Mouse (Mus musculus) ES-Bruce4 (cell line): ENCODE results near the gene Pla1a. TPM values are rescaled to one million over a fixed set of nuclear protein-coding genes. Genes with fewer than 3 reads are reported as not detected.

Experiments
- H3K27ac ChIP-seq: 2 replicates; pipeline ENCODE4 v1.5.1; 2012; ENCODE audit warnings: low read length, inconsistent platforms; ENCODE audit not compliant: insufficient read depth
- H3K27me3 ChIP-seq: 2 replicates; pipeline ENCODE4 v1.6.1; 2012; ENCODE audit warnings: mild to moderate bottlenecking, low read length, inconsistent platforms; ENCODE audit not compliant: control insufficient read depth, poor library complexity, insufficient read depth, severe bottlenecking
- H3K36me3 ChIP-seq: 2 replicates; pipeline ENCODE4 v1.6.1; 2012; ENCODE audit warnings: inconsistent platforms, mild to moderate bottlenecking, low read length, moderate library complexity; ENCODE audit not compliant: control insufficient read depth, poor library complexity, insufficient read depth, severe bottlenecking
- H3K4me1 ChIP-seq: one replicate; pipeline ENCODE4 v1.8.1; 2011; ENCODE audit warnings: low read length; ENCODE audit not compliant: control insufficient read depth, insufficient read depth
- H3K4me3 ChIP-seq: 2 replicates; pipeline ENCODE4 v1.5.1; 2011; ENCODE audit warnings: low read depth, mild to moderate bottlenecking, low read length
- H3K9ac ChIP-seq: 2 replicates; pipeline ENCODE4 v1.6.1; 2012; ENCODE audit warnings: low read depth, mild to moderate bottlenecking, inconsistent platforms; ENCODE audit not compliant: poor library complexity, severe bottlenecking
- H3K9me3 ChIP-seq: replicated peaks from 2 replicates; pipeline ENCODE4 v1.6.1; 2012; ENCODE audit warnings: mild to moderate bottlenecking, low read length, inconsistent platforms; ENCODE audit not compliant: control insufficient read depth, poor library complexity, insufficient read depth, severe bottlenecking
- CTCF ChIP-seq: IDR thresholded peaks from one replicate; pipeline ENCODE4 v1.8.1; 2011; ENCODE audit warnings: low read depth, low read length
- EP300 ChIP-seq: IDR thresholded peaks from 2 replicates; pipeline ENCODE4 v1.6.1; 2011; ENCODE audit warnings: low read depth, low read length; ENCODE audit not compliant: insufficient read depth
- POLR2A ChIP-seq: IDR thresholded peaks from one replicate; pipeline ENCODE4 v1.8.1; 2011; ENCODE audit warnings: low read length; ENCODE audit not compliant: insufficient read depth
- polyA plus RNA-seq: library from polyadenylated mRNA; stranded (reverse); fragments of >200 nt; gene quantifications from 2 replicates; pipeline ENCODE4 v1.2.4, GENCODE M21; 2011; ENCODE audit warnings: low read depth; ENCODE audit not compliant: missing spikeins, insufficient read depth, insufficient read length

The Pla1a gene
- polyA plus RNA-seq, 1 experiment, result 1.9 TPM

DNA sequence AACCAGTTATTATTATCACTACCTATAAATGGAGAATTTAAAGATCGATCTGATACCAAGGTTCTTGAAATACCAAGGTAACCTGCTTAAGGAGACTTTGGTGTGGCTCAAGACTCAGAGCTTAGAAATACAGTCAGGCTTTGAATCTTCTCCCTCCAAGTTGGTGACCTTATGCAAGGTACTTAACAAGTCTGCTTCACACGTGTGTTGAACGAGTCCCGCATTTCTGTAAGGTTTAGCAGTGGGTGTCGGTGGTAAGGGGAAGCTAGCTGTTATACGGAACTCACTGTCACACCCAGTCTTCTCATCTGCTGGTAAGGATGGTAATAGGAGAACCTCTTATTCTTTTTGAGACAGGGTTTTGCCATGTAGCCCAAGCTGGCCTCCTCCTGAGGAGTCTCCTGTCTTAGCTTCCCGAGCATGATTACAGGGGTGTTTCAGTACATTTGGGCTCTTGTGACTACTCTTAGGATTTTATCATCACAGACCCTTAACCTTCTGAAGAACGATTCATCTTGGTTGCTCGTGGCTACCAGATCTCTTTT is 84.7 kb downstream of the Pla1a start:
- Histone ChIP-seq H3K9me3 (no peaks in the 10 kb centered on the region), H3K27me3 (no peaks in the 10 kb centered on the region), H3K36me3 (peaks cover 28% of the 10 kb centered on the region), H3K4me1 (no peaks in the 10 kb centered on the region), H3K27ac (no peak overlapping the region), H3K4me3 (no peak overlapping the region), H3K9ac (no peak overlapping the region; the same call in 1 of the 2 replicates)
- TF ChIP-seq POLR2A (no peak), CTCF (no peak), EP300 (no peak)

DNA sequence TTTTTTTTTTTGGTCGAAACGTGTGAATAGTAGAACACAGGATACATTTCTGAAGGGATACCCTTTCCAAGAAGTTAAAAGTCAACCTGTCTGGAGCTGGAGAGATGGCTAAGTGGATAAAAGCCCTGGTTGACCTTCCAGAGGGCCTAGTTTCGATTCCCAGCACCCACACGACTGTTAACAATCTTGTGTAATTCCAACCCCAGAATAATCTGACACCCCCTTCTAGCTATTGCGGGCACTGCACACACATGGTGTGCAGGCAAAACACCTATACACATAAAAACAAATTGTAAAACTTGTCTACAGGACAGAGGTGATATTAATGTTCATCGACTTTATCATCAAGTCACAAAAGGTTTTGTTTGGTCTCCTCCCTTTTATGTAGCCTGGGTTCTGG is 85.4 kb downstream of the Pla1a start:
- TF ChIP-seq CTCF (no peak), POLR2A (no peak), EP300 (no peak)
- Histone ChIP-seq H3K27ac (no peak overlapping the region), H3K4me3 (peak overlapping the region; percentile 99), H3K9me3 (no peaks in the 10 kb centered on the region), H3K27me3 (no peaks in the 10 kb centered on the region), H3K9ac (peak overlapping the region; percentile 65), H3K36me3 (peaks cover 28% of the 10 kb centered on the region), H3K4me1 (no peaks in the 10 kb centered on the region)

GRCm38 (mm10) chr16:38346529-38347325 is 86.2 kb downstream of the Pla1a start, which contains the start of the genes Cox17 and Gm21987:
Gene Cox17 (plus strand): TSS chr16:38346991.
Gene Gm21987 (plus strand): TSS chr16:38347040.
- Histone ChIP-seq H3K27me3 (no peaks in the 10 kb centered on the region), H3K9ac (peak within 1 kb of the TSS; percentile 65), H3K36me3 (peaks cover 23% of the 10 kb centered on the region), H3K4me1 (no peaks in the 10 kb centered on the region), H3K4me3 (peak within 1 kb of the TSS; percentile 99), H3K27ac (peak within 1 kb of the TSS; percentile 51; the same call in 1 of the 2 replicates), H3K9me3 (no peaks in the 10 kb centered on the region)
- TF ChIP-seq POLR2A (peak; percentile 60), EP300 (0 out of 2 replicates have a peak, but pooled peaks have one; percentile 22), CTCF (no peak)

Other genes starting within 250 kb of the Pla1a start
- gene Nr1i2, start 138.3 kb downstream of the Pla1a start, polyA plus RNA-seq, result not detected in 2 replicates
- 0.58 and 0.96 TPM in 2 replicates for gene Maats1, start 91.0 kb downstream of the Pla1a start, polyA plus RNA-seq
- 218 and 226 TPM in 2 replicates for gene Cox17, start 86.2 kb downstream of the Pla1a start, polyA plus RNA-seq
- not detected in 2 replicates for gene Gm21987, start 86.1 kb downstream of the Pla1a start, polyA plus RNA-seq
- not detected in 2 replicates for gene Popdc2, start 70.9 kb downstream of the Pla1a start, polyA plus RNA-seq
- 50.7 and 51.3 TPM in 2 replicates for gene Adprh, start 19.6 kb upstream of the Pla1a start, polyA plus RNA-seq
- gene Cd80, start 22.4 kb upstream of the Pla1a start, polyA plus RNA-seq, result 1.3 and 1.7 TPM in 2 replicates
- 46.4 and 53.9 TPM in 2 replicates for gene Timmdc1, start 89.5 kb upstream of the Pla1a start, polyA plus RNA-seq
- 90.1 and 99.5 TPM in 2 replicates for gene Poglut1, start 117.1 kb upstream of the Pla1a start, polyA plus RNA-seq
- 165 and 186 TPM in 2 replicates for gene Tmem39a, start 125.6 kb upstream of the Pla1a start, polyA plus RNA-seq